Mouse (Mus musculus) brain, embryonic 14.5 days (tissue): ENCODE measurements around the gene Plekhg5.

ENCODE experiments used
- CTCF ChIP-seq: fragments of 200-500 bp; IDR thresholded peaks from 2 replicates; pipeline ENCODE4 v1.5.1; 2012; ENCODE audit warnings: inconsistent platforms, mild to moderate bottlenecking, moderate library complexity, borderline replicate concordance; ENCODE audit not compliant: insufficient read depth, insufficient read length; ENCODE audit errors: extremely low read depth
- POLR2A ChIP-seq: fragments of 200-500 bp; IDR thresholded peaks from 2 replicates; pipeline ENCODE4 v1.6.1; 2012; ENCODE audit warnings: mild to moderate bottlenecking, inconsistent platforms, borderline replicate concordance; ENCODE audit not compliant: poor library complexity, insufficient read depth, insufficient read length, severe bottlenecking; ENCODE audit errors: extremely low read depth

- TF ChIP-seq POLR2A (no peak), CTCF (no peak)
Measured at GRCm38 (mm10) chr4:152062390-152063110, 9.7 kb upstream of the Plekhg5 start.
